Mouse (Mus musculus) midbrain, postnatal 0 days (tissue): ENCODE measurements around the gene Gss. TPM values are rescaled to one million over a fixed set of nuclear protein-coding genes. Genes with fewer than 3 reads are reported as not detected.

Experiments
- ATAC-seq: fragments of 200-750 bp; cut with Nextera tagmentation; 2 replicates; pipeline ENCODE4 v1.8.0; 2017; ENCODE audit warnings: moderate number of reproducible peaks, mild to moderate bottlenecking, moderate TSS enrichment, moderate library complexity; ENCODE audit not compliant: low FRiP score
- DNase-seq: peaks from one replicate; pipeline ENCODE4 v3.0.0-alpha.2; 2015; ENCODE audit warnings: low spot score
- H3K27ac ChIP-seq: fragments of 300-500 bp; sonication (generic); 2 replicates; pipeline ENCODE4 v1.5.1; 2014; ENCODE audit warnings: low read depth, mild to moderate bottlenecking, low read length, mixed read lengths
- H3K27me3 ChIP-seq: fragments of 300-500 bp; sonication (generic); 2 replicates; pipeline ENCODE4 v1.6.1; 2014; ENCODE audit warnings: low read length, control low read depth, mixed read lengths; ENCODE audit not compliant: insufficient read depth
- H3K36me3 ChIP-seq: fragments of 300-500 bp; sonication (generic); 2 replicates; pipeline ENCODE4 v1.6.1; 2014; ENCODE audit warnings: low read length, control low read depth, mixed read lengths; ENCODE audit not compliant: insufficient read depth
- H3K4me1 ChIP-seq: fragments of 300-500 bp; sonication (generic); 2 replicates; pipeline ENCODE4 v1.6.1; 2014; ENCODE audit warnings: mild to moderate bottlenecking, control low read depth, antibody characterized with exemption, low read length, mixed read lengths; ENCODE audit not compliant: insufficient read depth
- H3K4me2 ChIP-seq: fragments of 300-500 bp; sonication (generic); 2 replicates; pipeline ENCODE4 v1.6.1; 2014; ENCODE audit warnings: low read depth, mild to moderate bottlenecking, low read length, mixed read lengths; ENCODE audit not compliant: poor library complexity, severe bottlenecking
- H3K4me3 ChIP-seq: fragments of 300-500 bp; sonication (generic); 2 replicates; pipeline ENCODE4 v1.5.1; 2014; ENCODE audit warnings: low read depth, mild to moderate bottlenecking, low read length, moderate library complexity
- H3K9ac ChIP-seq: fragments of 300-500 bp; sonication (generic); replicated peaks from 2 replicates; pipeline ENCODE4 v1.6.1; 2014; ENCODE audit warnings: mild to moderate bottlenecking, low read length, moderate library complexity, mixed read lengths; ENCODE audit not compliant: poor library complexity, severe bottlenecking
- H3K9me3 ChIP-seq: fragments of 300-500 bp; sonication (generic); 2 replicates; pipeline ENCODE4 v1.6.1; 2016; ENCODE audit warnings: low read length, control low read depth
- CTCF ChIP-seq: IDR thresholded peaks from 2 replicates; pipeline ENCODE4 v1.5.1; 2016; ENCODE audit warnings: antibody characterized with exemption, mild to moderate bottlenecking
- WGBS: fragments of 180-500 bp; shearing (Covaris S2); extraction: QIAGEN DNeasy Blood & Tissue Kit; methylation state at CpG from one replicate; pipeline ENCODE4 v1.1.7; 2014; 5-methylcytosine and 5-hydroxymethylcytosine counted together
- polyA plus RNA-seq: library from polyadenylated mRNA; unstranded; fragments of >200 nt; fragmentation: Nextera tagmentation; extraction: Ambion mirVana; gene quantifications from 2 replicates; pipeline ENCODE4 v1.2.1, GENCODE M21; 2015
- total RNA-seq: library from RNA; depleted of rRNA; stranded (reverse); fragments of >200 nt; gene quantifications from 2 replicates; pipeline ENCODE4 v1.2.3, GENCODE M21; 2014

Gene Gss
- total and polyA plus RNA-seq, 2 experiments from 2014 or later: 11.6 to 12.9 TPM

GRCm38 (mm10) chr2:155635961-155636360 lies 43.4 kb upstream of the Gss start:
- H3K4me2 ChIP-seq: no peak overlapping the region
- peaks cover 85% of the 10 kb centered on the region for H3K36me3 ChIP-seq
- no peaks in the 10 kb centered on the region for H3K9me3 ChIP-seq
- DNase-seq: no peak
- TF ChIP-seq CTCF: no peak
- ATAC-seq: no peak
- H3K27ac ChIP-seq: no peak overlapping the region
- no peak overlapping the region for H3K9ac ChIP-seq
- H3K4me1 ChIP-seq: no peaks in the 10 kb centered on the region
- WGBS: 95% methylated on average over 8 of the region's 8 CpGs
- H3K27me3 ChIP-seq: peaks cover 12% of the 10 kb centered on the region; the same call in 1 of the 2 replicates
- H3K4me3 ChIP-seq: no peak overlapping the region

- Histone ChIP-seq H3K9me3 (no peaks in the 10 kb centered on the region), H3K27ac (no peak overlapping the region), H3K36me3 (peaks cover 71% of the 10 kb centered on the region), H3K4me3 (no peak overlapping the region), H3K4me1 (no peaks in the 10 kb centered on the region), H3K27me3 (peaks cover 12% of the 10 kb centered on the region; the same call in 1 of the 2 replicates), H3K4me2 (no peak overlapping the region), H3K9ac (no peak overlapping the region)
- TF ChIP-seq CTCF: no peak
- no peak for ATAC-seq
- no peak for DNase-seq
- WGBS: 88% methylated on average over 8 of the region's 8 CpGs
Observed at GRCm38 (mm10) chr2:155634562-155634961, 42.0 kb upstream of the Gss start.

- Histone ChIP-seq H3K4me2 (no peak overlapping the region), H3K27me3 (peaks cover 12% of the 10 kb centered on the region; the same call in 1 of the 2 replicates), H3K4me1 (no peaks in the 10 kb centered on the region; the same call in 1 of the 2 replicates), H3K27ac (no peak overlapping the region), H3K9ac (no peak overlapping the region), H3K36me3 (peaks cover 65% of the 10 kb centered on the region), H3K9me3 (no peaks in the 10 kb centered on the region), H3K4me3 (no peak overlapping the region)
- DNase-seq: no peak
- ATAC-seq: no peak
- 93% methylated on average over 9 of the region's 9 CpGs for WGBS
- no peak for TF ChIP-seq CTCF
Observed at GRCm38 (mm10) chr2:155633731-155634130, 41.1 kb upstream of the Gss start.

- no peak overlapping the region for H3K9ac ChIP-seq
- H3K4me2 ChIP-seq: no peak overlapping the region
- peaks cover 62% of the 10 kb centered on the region for H3K36me3 ChIP-seq
- H3K4me1 ChIP-seq: no peaks in the 10 kb centered on the region; the same call in 1 of the 2 replicates
- H3K9me3 ChIP-seq: no peaks in the 10 kb centered on the region
- DNase-seq: no peak
- H3K4me3 ChIP-seq: no peak overlapping the region
- no peak for TF ChIP-seq CTCF
- no peak overlapping the region for H3K27ac ChIP-seq
- no peak for ATAC-seq
- H3K27me3 ChIP-seq: peaks cover 12% of the 10 kb centered on the region; the same call in 1 of the 2 replicates
- WGBS: 68% methylated on average over 19 of the region's 19 CpGs
Observed at GRCm38 (mm10) chr2:155633121-155633520, 40.5 kb upstream of the Gss start.

GRCm38 (mm10) chr2:155632138-155632936 lies 39.7 kb upstream of the Gss start:
- TF ChIP-seq CTCF: no peak
- H3K36me3 ChIP-seq: peaks cover 54% of the 10 kb centered on the region
- WGBS: 70% methylated on average over 29 of the region's 30 CpGs
- H3K27ac ChIP-seq: no peak overlapping the region
- DNase-seq (no peak), ATAC-seq (no peak)
- no peak overlapping the region for H3K4me2 ChIP-seq
- peaks cover 12% of the 10 kb centered on the region; the same call in 1 of the 2 replicates for H3K27me3 ChIP-seq
- H3K9me3 ChIP-seq: no peaks in the 10 kb centered on the region
- no peaks in the 10 kb centered on the region; the same call in 1 of the 2 replicates for H3K4me1 ChIP-seq
- H3K9ac ChIP-seq: no peak overlapping the region
- no peak overlapping the region for H3K4me3 ChIP-seq
